Mouse (Mus musculus) hindbrain, postnatal 0 days (tissue): ENCODE results near the gene Clcn5. TPM values are rescaled to one million over a fixed set of nuclear protein-coding genes. Genes with fewer than 3 reads are reported as not detected.

Experiments
- ATAC-seq: fragments of 200-750 bp; cut with Nextera tagmentation; 2 replicates; pipeline ENCODE4 v1.8.0; 2017; ENCODE audit warnings: mild to moderate bottlenecking, moderate TSS enrichment, moderate library complexity
- DNase-seq: peaks from one replicate; pipeline ENCODE4 v3.0.0-alpha.2; 2015; ENCODE audit warnings: low spot score
- H3K27ac ChIP-seq: fragments of 300-500 bp; sonication (generic); 2 replicates; pipeline ENCODE4 v1.5.1; 2014; ENCODE audit warnings: mild to moderate bottlenecking
- H3K27me3 ChIP-seq: fragments of 300-500 bp; sonication (generic); 2 replicates; pipeline ENCODE4 v1.6.1; 2014; ENCODE audit warnings: low read length, mixed read lengths; ENCODE audit not compliant: insufficient read depth
- H3K36me3 ChIP-seq: fragments of 300-500 bp; sonication (generic); 2 replicates; pipeline ENCODE4 v1.6.1; 2014; ENCODE audit warnings: low read length, mixed read lengths; ENCODE audit not compliant: insufficient read depth
- H3K4me1 ChIP-seq: fragments of 300-500 bp; sonication (generic); 2 replicates; pipeline ENCODE4 v1.6.1; 2014; ENCODE audit warnings: antibody characterized with exemption, low read length, mixed read lengths; ENCODE audit not compliant: insufficient read depth
- H3K4me2 ChIP-seq: fragments of 300-500 bp; sonication (generic); 2 replicates; pipeline ENCODE4 v1.6.1; 2014; ENCODE audit warnings: low read depth, mild to moderate bottlenecking, low read length, moderate library complexity, mixed read lengths
- H3K4me3 ChIP-seq: fragments of 300-500 bp; sonication (generic); 2 replicates; pipeline ENCODE4 v1.5.1; 2014; ENCODE audit warnings: low read length
- H3K9ac ChIP-seq: fragments of 300-500 bp; sonication (generic); replicated peaks from 2 replicates; pipeline ENCODE4 v1.6.1; 2014; ENCODE audit warnings: mild to moderate bottlenecking, low read length, moderate library complexity, mixed read lengths
- H3K9me3 ChIP-seq: fragments of 300-500 bp; sonication (generic); 2 replicates; pipeline ENCODE4 v1.6.1; 2016; ENCODE audit warnings: low read length, mixed read lengths
- CTCF ChIP-seq: IDR thresholded peaks from 2 replicates; pipeline ENCODE4 v1.5.1; 2016; ENCODE audit warnings: antibody characterized with exemption, control low read depth, low read depth
- whole genome bisulfite sequencing: fragments of 180-500 bp; shearing (Covaris S2); extraction: QIAGEN DNeasy Blood & Tissue Kit; methylation state at CpG from one replicate; pipeline ENCODE4 v1.1.7; 2014; 5-methylcytosine and 5-hydroxymethylcytosine counted together
- polyA plus RNA-seq: library from polyadenylated mRNA; unstranded; fragments of >200 nt; fragmentation: Nextera tagmentation; extraction: Ambion mirVana; gene quantifications from 2 replicates; pipeline ENCODE4 v1.2.1, GENCODE M21; 2015
- total RNA-seq: library from RNA; depleted of rRNA; stranded (reverse); fragments of >200 nt; gene quantifications from 2 replicates; pipeline ENCODE4 v1.2.3, GENCODE M21; 2014

Gene Clcn5
- total and polyA plus RNA-seq, 2 experiments from 2014 or later = 7.9 to 31.1 TPM

- Histone ChIP-seq H3K36me3 (no peaks in the 10 kb centered on the region), H3K27me3 (no peaks in the 10 kb centered on the region), H3K27ac (no peak overlapping the region), H3K9me3 (no peaks in the 10 kb centered on the region), H3K4me1 (no peaks in the 10 kb centered on the region), H3K4me2 (no peak overlapping the region), H3K4me3 (no peak overlapping the region), H3K9ac (no peak overlapping the region)
- DNase-seq (no peak), ATAC-seq (no peak)
- 91% methylated on average over 3 of the region's 3 CpGs for WGBS
- TF ChIP-seq CTCF = no peak
Measured at GRCm38 (mm10) chrX:7203535-7203934, 115.6 kb downstream of the Clcn5 start.

GRCm38 (mm10) chrX:7197833-7198232, 121.3 kb downstream of the Clcn5 start:
- no peak for ATAC-seq

GRCm38 (mm10) chrX:7190816-7191215, 128.3 kb downstream of the Clcn5 start:
- peaks cover 4% of the 10 kb centered on the region; the same call in 1 of the 2 replicates for H3K4me1 ChIP-seq
- no peak for ATAC-seq
- H3K4me3 ChIP-seq = no peak overlapping the region
- TF ChIP-seq CTCF = no peak
- H3K27ac ChIP-seq = no peak overlapping the region
- no peaks in the 10 kb centered on the region for H3K36me3 ChIP-seq
- no peak overlapping the region for H3K4me2 ChIP-seq
- H3K9ac ChIP-seq = no peak overlapping the region
- no peak for DNase-seq
- no peaks in the 10 kb centered on the region for H3K27me3 ChIP-seq
- WGBS = 82% methylated on average over 4 of the region's 4 CpGs
- no peaks in the 10 kb centered on the region for H3K9me3 ChIP-seq

More at GRCm38 (mm10) chrX:7197833-7198232, 121.3 kb downstream of the Clcn5 start:
- Histone ChIP-seq H3K9me3 (no peaks in the 10 kb centered on the region), H3K27me3 (no peaks in the 10 kb centered on the region), H3K36me3 (no peaks in the 10 kb centered on the region), H3K27ac (no peak overlapping the region), H3K4me1 (no peaks in the 10 kb centered on the region), H3K4me2 (no peak overlapping the region), H3K9ac (no peak overlapping the region), H3K4me3 (no peak overlapping the region)
- no peak for TF ChIP-seq CTCF
- 81% methylated on average over 1 of the region's 1 CpGs for WGBS
- no peak for DNase-seq

- TF ChIP-seq CTCF = no peak
- Histone ChIP-seq H3K36me3 (no peaks in the 10 kb centered on the region), H3K4me2 (peak overlapping the region; percentile 52), H3K9me3 (no peaks in the 10 kb centered on the region), H3K27ac (peak overlapping the region; percentile 82), H3K9ac (peak overlapping the region; percentile 44), H3K4me3 (peak overlapping the region; percentile 40), H3K4me1 (peaks cover 4% of the 10 kb centered on the region; the same call in 1 of the 2 replicates), H3K27me3 (no peaks in the 10 kb centered on the region)
- DNase-seq = peak; percentile 79
- peak; percentile 94 for ATAC-seq
- WGBS = 23% methylated on average over 17 of the region's 17 CpGs
Measured at GRCm38 (mm10) chrX:7188311-7188807, 130.8 kb downstream of the Clcn5 start.

GRCm38 (mm10) chrX:7187455-7188310, 131.5 kb downstream of the Clcn5 start:
- no peaks in the 10 kb centered on the region for H3K36me3 ChIP-seq
- no peaks in the 10 kb centered on the region for H3K27me3 ChIP-seq
- H3K4me3 ChIP-seq = peak overlapping the region; percentile 40
- DNase-seq (peak; percentile 22), ATAC-seq (0 out of 2 replicates have a peak, but pooled peaks have one; percentile 41)
- 37% methylated on average over 10 of the region's 10 CpGs for WGBS
- peaks cover 4% of the 10 kb centered on the region; the same call in 1 of the 2 replicates for H3K4me1 ChIP-seq
- no peak for TF ChIP-seq CTCF
- H3K9ac ChIP-seq = peak overlapping the region; percentile 44
- H3K4me2 ChIP-seq = peak overlapping the region; percentile 52
- H3K27ac ChIP-seq = peak overlapping the region; percentile 82
- no peaks in the 10 kb centered on the region for H3K9me3 ChIP-seq

- DNase-seq (no peak), ATAC-seq (no peak)
- Histone ChIP-seq H3K4me3 (no peak overlapping the region), H3K4me2 (no peak overlapping the region), H3K9ac (no peak overlapping the region), H3K36me3 (no peaks in the 10 kb centered on the region), H3K27ac (no peak overlapping the region), H3K4me1 (no peaks in the 10 kb centered on the region), H3K27me3 (no peaks in the 10 kb centered on the region), H3K9me3 (no peaks in the 10 kb centered on the region)
- WGBS = 90% methylated on average over 5 of the region's 5 CpGs
- no peak for TF ChIP-seq CTCF
Measured at GRCm38 (mm10) chrX:7170156-7170555, 149.0 kb downstream of the Clcn5 start.

GRCm38 (mm10) chrX:7168799-7169198, 150.4 kb downstream of the Clcn5 start:
- no peak overlapping the region for H3K4me2 ChIP-seq
- no peaks in the 10 kb centered on the region for H3K36me3 ChIP-seq
- 83% methylated on average over 5 of the region's 5 CpGs for WGBS
- no peaks in the 10 kb centered on the region for H3K27me3 ChIP-seq
- no peak overlapping the region for H3K27ac ChIP-seq
- TF ChIP-seq CTCF = no peak
- H3K9ac ChIP-seq = no peak overlapping the region
- no peaks in the 10 kb centered on the region for H3K4me1 ChIP-seq
- ATAC-seq (no peak), DNase-seq (no peak)
- no peaks in the 10 kb centered on the region for H3K9me3 ChIP-seq
- no peak overlapping the region for H3K4me3 ChIP-seq
